Mouse (Mus musculus): ENCODE data around the gene Trim34a.
"Not testable (repeated sequence)": the region's sequence is repeated elsewhere in the genome, so short reads cannot be mapped to it uniquely, and the experiment has no call there.

DNA sequence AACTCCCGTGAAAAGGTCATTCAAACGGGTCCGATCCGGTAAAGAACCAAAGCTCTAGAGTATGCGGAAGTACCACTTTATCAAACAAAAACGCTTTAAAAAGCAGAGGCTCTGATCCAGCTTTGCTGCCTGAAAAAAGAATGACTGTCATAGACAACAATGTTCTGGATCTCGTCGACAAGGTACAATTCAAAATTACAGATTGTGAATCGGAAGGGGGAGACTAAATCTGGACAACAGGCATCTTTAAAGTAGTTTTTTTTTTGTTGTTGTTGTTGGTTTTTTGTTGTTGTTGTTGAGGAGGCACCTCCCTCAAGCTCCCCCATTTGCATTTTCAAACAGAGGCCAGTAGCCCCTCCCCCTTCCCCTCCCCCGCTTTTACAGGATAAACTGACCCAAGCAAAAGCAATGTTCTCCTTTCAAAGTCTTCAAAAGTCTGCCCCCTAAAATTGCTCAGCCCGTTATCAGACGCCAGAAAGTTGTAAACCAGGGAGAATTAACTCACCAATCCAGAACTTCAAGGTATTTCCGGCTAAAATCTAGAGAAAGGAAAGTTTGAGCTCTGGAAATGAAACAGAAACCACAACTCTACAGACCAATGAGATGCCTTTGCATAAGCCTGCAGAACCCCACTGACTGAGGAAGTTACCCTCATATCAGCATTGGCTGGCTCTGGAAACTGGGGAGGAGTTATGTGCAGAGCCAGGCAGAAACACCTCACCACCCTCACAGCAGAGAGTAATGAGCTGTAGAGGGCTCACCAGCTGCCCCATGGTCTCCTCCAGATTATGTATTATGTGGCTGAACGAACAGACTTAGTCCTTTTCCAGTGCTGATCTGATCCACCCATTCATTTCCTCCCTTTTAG, 43.6 kb downstream of the Trim34a start, which contains the start of gene Trim5:
- TF ChIP-seq CTCF (IDR thresholded peaks at IDR 0.05; ENCODE audit: low read depth, low read length); GATA1 (IDR thresholded peaks at IDR 0.05; ENCODE audit: borderline replicate concordance, low read length): not testable (repeated sequence)

Data from G1E (cell line).